Mouse (Mus musculus) lung, embryonic 14.5 days (tissue): ENCODE measurements around the gene Nrgn. TPM values are rescaled to one million over a fixed set of nuclear protein-coding genes. Genes with fewer than 3 reads are reported as not detected.

Experiments used
- ATAC-seq: fragments of 200-750 bp; cut with Nextera tagmentation; 2 replicates; pipeline ENCODE4 v1.8.0; 2017; ENCODE audit warnings: mild to moderate bottlenecking, moderate TSS enrichment, moderate library complexity; ENCODE audit not compliant: insufficient read depth
- DNase-seq: peaks from one replicate; pipeline ENCODE4 v3.0.0-alpha.2; 2015
- H3K27ac ChIP-seq: fragments of 300-500 bp; sonication (generic); 2 replicates; pipeline ENCODE4 v1.5.1; 2014; ENCODE audit warnings: low read depth, mild to moderate bottlenecking, moderate library complexity
- H3K27me3 ChIP-seq: fragments of 300-500 bp; sonication (generic); 2 replicates; pipeline ENCODE4 v1.6.1; 2014; ENCODE audit warnings: low read length, control low read depth; ENCODE audit not compliant: insufficient read depth
- H3K36me3 ChIP-seq: fragments of 300-500 bp; sonication (generic); 2 replicates; pipeline ENCODE4 v1.6.1; 2014; ENCODE audit warnings: control low read depth; ENCODE audit not compliant: insufficient read depth
- H3K4me1 ChIP-seq: fragments of 300-500 bp; sonication (generic); 2 replicates; pipeline ENCODE4 v1.6.1; 2014; ENCODE audit warnings: antibody characterized with exemption, control low read depth; ENCODE audit not compliant: insufficient read depth
- H3K4me2 ChIP-seq: fragments of 300-500 bp; sonication (generic); 2 replicates; pipeline ENCODE4 v1.6.1; 2014; ENCODE audit warnings: mild to moderate bottlenecking
- H3K4me3 ChIP-seq: fragments of 300-500 bp; sonication (generic); 2 replicates; pipeline ENCODE4 v1.5.1; 2014; ENCODE audit warnings: low read depth, low read length
- H3K9ac ChIP-seq: fragments of 300-500 bp; sonication (generic); 2 replicates; pipeline ENCODE4 v1.6.1; 2014
- H3K9me3 ChIP-seq: fragments of 300-500 bp; sonication (generic); 2 replicates; pipeline ENCODE4 v1.6.1; 2016; ENCODE audit warnings: low read depth, low read length, control low read depth
- CTCF ChIP-seq: IDR thresholded peaks from 2 replicates; pipeline ENCODE4 v1.5.1; 2016; ENCODE audit warnings: antibody characterized with exemption, low read depth
- WGBS: fragments of 180-500 bp; shearing (Covaris S2); extraction: QIAGEN DNeasy Blood & Tissue Kit; methylation state at CpG from one replicate; pipeline ENCODE4 v1.1.7; 2014; 5-methylcytosine and 5-hydroxymethylcytosine counted together
- polyA plus RNA-seq: library from polyadenylated mRNA; unstranded; fragments of >200 nt; fragmentation: Nextera tagmentation; extraction: Ambion mirVana; gene quantifications from 2 replicates; pipeline ENCODE4 v1.2.1, GENCODE M21; 2014

Nrgn gene
- polyA plus RNA-seq, 1 experiment from 2014 or later = 7.2 TPM

DNA sequence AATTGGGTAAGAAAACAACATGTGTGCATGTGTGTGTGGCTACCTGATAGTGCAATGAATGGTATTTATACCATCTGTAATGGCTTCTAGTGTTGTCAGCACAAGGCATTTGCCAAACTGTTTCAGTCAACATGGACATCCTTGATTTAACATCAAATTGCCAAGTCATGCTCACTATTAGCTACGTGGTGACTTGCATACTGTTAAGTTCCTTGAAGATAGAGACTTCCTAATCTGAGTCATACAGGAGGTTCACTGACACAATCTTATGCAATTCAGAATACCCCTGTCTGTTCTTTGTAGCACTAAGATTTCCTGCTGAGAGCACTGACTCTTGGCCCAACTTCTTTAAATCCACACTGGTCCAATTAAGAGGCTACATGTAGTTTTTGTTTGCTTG lies 35.2 kb downstream of the Nrgn start:
- no peaks in the 10 kb centered on the region for H3K4me1 ChIP-seq
- H3K27me3 ChIP-seq = no peaks in the 10 kb centered on the region
- no peak overlapping the region for H3K4me2 ChIP-seq
- H3K9me3 ChIP-seq = no peaks in the 10 kb centered on the region
- no peak for TF ChIP-seq CTCF
- no peak overlapping the region for H3K9ac ChIP-seq
- H3K27ac ChIP-seq = no peak overlapping the region
- WGBS = 68% methylated on average over 1 of the region's 1 CpGs
- peaks cover 27% of the 10 kb centered on the region for H3K36me3 ChIP-seq
- no peak for ATAC-seq
- no peak overlapping the region for H3K4me3 ChIP-seq
- no peak for DNase-seq

DNA sequence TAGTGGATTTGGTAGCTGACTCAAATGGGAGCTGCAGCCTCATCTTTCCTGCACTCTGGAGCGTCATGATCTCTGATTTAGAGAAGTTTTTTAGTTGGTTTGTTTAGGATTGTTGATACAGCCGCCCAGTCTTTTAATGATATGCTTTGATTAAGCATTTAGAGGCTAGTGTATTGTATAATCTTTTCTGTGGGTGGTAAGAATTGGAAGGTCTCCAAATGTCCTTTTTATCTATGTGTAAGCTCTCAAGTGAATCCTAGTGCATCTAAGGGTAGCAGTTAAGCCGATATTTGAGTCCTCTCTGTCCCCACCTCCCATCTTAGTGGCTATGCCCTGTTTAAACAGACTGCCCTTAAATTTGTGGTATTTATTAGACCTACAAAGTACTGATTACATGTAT lies 38.2 kb downstream of the Nrgn start:
- Histone ChIP-seq H3K9ac (no peak overlapping the region), H3K27me3 (no peaks in the 10 kb centered on the region), H3K4me2 (no peak overlapping the region), H3K4me3 (no peak overlapping the region), H3K27ac (no peak overlapping the region), H3K36me3 (peaks cover 9% of the 10 kb centered on the region), H3K4me1 (no peaks in the 10 kb centered on the region), H3K9me3 (no peaks in the 10 kb centered on the region)
- ATAC-seq = no peak
- TF ChIP-seq CTCF = no peak
- 52% methylated on average over 3 of the region's 3 CpGs for WGBS
- DNase-seq = peak; percentile 17

DNA sequence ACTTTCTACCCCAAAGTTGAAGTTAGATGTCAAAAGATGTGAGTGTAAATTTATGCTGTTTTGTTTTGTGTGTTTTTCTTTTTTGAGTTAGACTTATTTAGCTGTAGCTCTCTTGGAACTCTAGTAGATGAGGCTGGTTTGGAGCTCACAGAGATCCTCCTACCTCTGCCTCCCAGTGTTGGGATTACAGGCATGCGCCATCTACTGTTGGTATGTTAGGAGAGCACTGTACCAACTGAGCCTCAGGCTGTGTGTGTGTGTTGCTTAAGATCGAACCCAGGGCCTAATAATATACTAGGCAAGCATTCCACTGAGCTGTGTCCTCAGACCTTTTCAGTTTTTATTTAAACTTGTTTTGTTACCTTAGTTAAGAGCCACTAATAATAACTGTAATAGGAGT lies 40.6 kb downstream of the Nrgn start:
- no peak for DNase-seq
- H3K4me3 ChIP-seq = no peak overlapping the region
- no peak overlapping the region for H3K27ac ChIP-seq
- no peak for ATAC-seq
- H3K27me3 ChIP-seq = no peaks in the 10 kb centered on the region
- H3K4me1 ChIP-seq = no peaks in the 10 kb centered on the region
- H3K4me2 ChIP-seq = no peak overlapping the region
- no peaks in the 10 kb centered on the region for H3K36me3 ChIP-seq
- H3K9ac ChIP-seq = no peak overlapping the region
- no peaks in the 10 kb centered on the region for H3K9me3 ChIP-seq
- 94% methylated on average over 2 of the region's 2 CpGs for WGBS
- TF ChIP-seq CTCF = peak; percentile 21; the same call in 1 of the 2 replicates

DNA sequence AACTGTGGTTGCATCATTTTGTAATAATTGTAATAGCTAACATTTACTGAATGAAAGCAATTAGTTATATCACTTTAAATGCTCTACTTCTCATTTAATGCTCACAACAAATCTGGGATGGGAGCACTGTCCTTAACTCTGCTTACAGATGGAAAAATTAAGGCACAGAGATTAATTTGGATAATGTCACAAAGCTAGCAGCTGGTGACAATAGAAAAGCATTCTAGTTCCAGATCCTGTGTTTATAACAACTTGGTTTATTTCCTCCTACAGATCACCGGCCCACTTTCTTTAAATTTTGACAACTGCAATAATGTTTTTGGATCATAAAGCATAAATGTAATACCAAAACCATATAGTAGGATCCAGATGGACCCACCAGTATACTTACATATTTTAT lies 46.7 kb downstream of the Nrgn start:
- WGBS = 38% methylated on average over 1 of the region's 1 CpGs
- H3K4me1 ChIP-seq = no peaks in the 10 kb centered on the region
- no peak for DNase-seq
- ATAC-seq = no peak
- no peaks in the 10 kb centered on the region for H3K36me3 ChIP-seq
- H3K4me3 ChIP-seq = no peak overlapping the region
- no peak overlapping the region for H3K9ac ChIP-seq
- H3K27me3 ChIP-seq = no peaks in the 10 kb centered on the region
- no peaks in the 10 kb centered on the region for H3K9me3 ChIP-seq
- no peak for TF ChIP-seq CTCF
- no peak overlapping the region for H3K4me2 ChIP-seq
- no peak overlapping the region for H3K27ac ChIP-seq

DNA sequence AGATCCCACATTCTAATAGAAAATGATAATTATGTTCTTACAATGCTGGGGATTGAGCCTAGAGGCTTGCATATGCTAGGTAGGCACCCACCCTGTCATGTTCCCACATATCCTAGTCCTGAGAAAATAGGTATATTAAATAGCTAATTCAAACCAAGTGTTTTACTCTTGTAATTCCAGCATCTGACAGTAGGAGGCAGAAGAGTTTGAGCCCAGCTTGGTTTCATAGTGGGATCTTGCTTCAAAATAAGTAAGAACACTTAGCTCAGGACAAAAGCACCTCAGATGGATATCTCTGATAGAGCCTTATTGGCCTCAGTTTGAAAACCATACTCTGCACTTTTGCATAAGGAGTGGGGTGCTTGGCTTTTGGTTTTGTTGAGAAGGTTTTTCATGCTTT lies 48.4 kb downstream of the Nrgn start:
- H3K4me2 ChIP-seq = no peak overlapping the region
- H3K27ac ChIP-seq = no peak overlapping the region
- ATAC-seq (no peak), DNase-seq (no peak)
- H3K9me3 ChIP-seq = no peaks in the 10 kb centered on the region
- H3K27me3 ChIP-seq = no peaks in the 10 kb centered on the region
- TF ChIP-seq CTCF = peak; percentile 36; the same call in 1 of the 2 replicates
- no peak overlapping the region for H3K9ac ChIP-seq
- H3K4me1 ChIP-seq = no peaks in the 10 kb centered on the region
- no peak overlapping the region for H3K4me3 ChIP-seq
- H3K36me3 ChIP-seq = 0 out of 2 replicates have a peak, but pooled peaks cover 2% of the 10 kb centered on the region

DNA sequence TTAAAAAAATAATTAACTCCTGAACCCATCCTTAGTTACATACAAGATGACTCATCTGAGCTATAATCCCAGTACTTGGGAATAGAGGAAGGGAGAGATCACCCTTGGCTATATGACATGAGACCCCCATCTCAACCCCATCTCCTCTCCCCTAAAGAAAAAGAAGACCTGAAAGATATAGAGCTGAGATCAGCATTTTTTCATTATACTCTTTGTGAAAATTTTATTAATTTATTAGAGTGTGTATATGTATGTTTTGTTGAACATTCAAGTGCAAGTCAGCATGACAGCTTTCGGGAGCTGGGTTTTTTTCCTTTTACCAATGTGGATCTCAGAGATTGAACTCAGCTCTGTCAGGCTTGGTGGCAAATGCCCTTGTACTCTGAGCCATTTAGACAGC lies 51.5 kb downstream of the Nrgn start:
- ATAC-seq = no peak
- 89% methylated on average over 1 of the region's 1 CpGs for WGBS
- no peak for TF ChIP-seq CTCF
- no peak overlapping the region for H3K4me2 ChIP-seq
- no peak overlapping the region for H3K27ac ChIP-seq
- H3K4me1 ChIP-seq = peaks cover 4% of the 10 kb centered on the region; the same call in 1 of the 2 replicates
- 0 out of 2 replicates have a peak, but pooled peaks cover 2% of the 10 kb centered on the region for H3K36me3 ChIP-seq
- H3K9me3 ChIP-seq = no peaks in the 10 kb centered on the region
- no peak for DNase-seq
- H3K27me3 ChIP-seq = no peaks in the 10 kb centered on the region
- no peak overlapping the region for H3K4me3 ChIP-seq
- no peak overlapping the region for H3K9ac ChIP-seq

DNA sequence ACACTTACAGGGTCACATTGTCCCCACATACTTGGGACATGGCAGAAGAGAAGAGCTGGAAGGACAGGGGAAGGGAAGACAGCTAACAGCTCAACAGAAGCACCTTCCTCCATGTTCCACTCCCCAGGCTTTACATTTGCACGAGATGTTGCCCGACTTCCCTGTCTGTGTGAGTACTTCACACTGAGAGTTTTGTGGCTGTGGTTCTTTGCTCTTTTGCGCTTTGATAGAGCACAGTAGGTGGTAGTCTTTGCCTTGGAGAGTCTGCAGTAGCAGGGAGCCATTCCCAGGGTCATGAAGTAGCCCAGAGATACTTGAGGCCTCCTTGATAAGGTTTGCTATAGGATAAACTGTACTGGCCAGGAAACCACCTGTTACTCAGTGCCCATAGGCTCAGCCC lies 52.5 kb downstream of the Nrgn start:
- WGBS = 68% methylated on average over 3 of the region's 3 CpGs
- Histone ChIP-seq H3K9ac (no peak overlapping the region), H3K4me3 (no peak overlapping the region), H3K36me3 (peaks cover 7% of the 10 kb centered on the region; the same call in 1 of the 2 replicates), H3K27me3 (no peaks in the 10 kb centered on the region), H3K9me3 (no peaks in the 10 kb centered on the region), H3K4me1 (peaks cover 4% of the 10 kb centered on the region; the same call in 1 of the 2 replicates), H3K4me2 (no peak overlapping the region), H3K27ac (no peak overlapping the region)
- TF ChIP-seq CTCF = no peak
- ATAC-seq (no peak), DNase-seq (no peak)

DNA sequence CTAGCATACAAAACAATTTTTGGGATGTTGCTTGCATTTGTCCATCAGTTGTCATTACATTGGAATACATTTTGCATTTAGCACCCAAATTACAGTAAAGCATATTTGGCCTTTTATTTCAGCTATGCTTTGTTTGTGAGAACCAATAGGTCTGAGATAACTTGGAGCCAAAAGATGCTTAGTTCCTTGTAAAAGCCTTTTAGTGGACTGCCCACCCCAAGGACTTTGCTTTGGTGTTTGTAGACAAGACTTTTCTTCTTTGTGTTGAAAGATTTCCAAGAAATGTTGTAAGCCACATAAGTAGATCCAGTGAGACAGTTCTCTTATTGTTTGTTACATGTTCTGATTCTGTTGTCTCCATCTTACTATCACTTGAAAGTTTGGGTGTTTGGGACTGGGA lies 56.4 kb downstream of the Nrgn start:
- no peak overlapping the region for H3K4me2 ChIP-seq
- peaks cover 4% of the 10 kb centered on the region; the same call in 1 of the 2 replicates for H3K4me1 ChIP-seq
- no peak overlapping the region for H3K9ac ChIP-seq
- DNase-seq (no peak), ATAC-seq (peak; percentile 32)
- TF ChIP-seq CTCF = no peak
- peaks cover 10% of the 10 kb centered on the region; the same call in 1 of the 2 replicates for H3K36me3 ChIP-seq
- H3K9me3 ChIP-seq = no peaks in the 10 kb centered on the region
- H3K4me3 ChIP-seq = no peak overlapping the region
- no peaks in the 10 kb centered on the region for H3K27me3 ChIP-seq
- peak overlapping the region; percentile 65 for H3K27ac ChIP-seq
